Mouse (Mus musculus) spleen, postnatal 0 days (tissue): ENCODE measurements around the gene Ccr10. TPM values are rescaled to one million over a fixed set of nuclear protein-coding genes. Genes with fewer than 3 reads are reported as not detected.

Experiments
- polyA plus RNA-seq: library from polyadenylated mRNA; unstranded; fragments of >200 nt; fragmentation: Nextera tagmentation; extraction: Ambion mirVana; gene quantifications from 2 replicates; pipeline ENCODE4 v1.2.1, GENCODE M21; 2015

Ccr10 gene
- polyA plus RNA-seq = 0.15 and 0.16 TPM in 2 replicates

DNA sequence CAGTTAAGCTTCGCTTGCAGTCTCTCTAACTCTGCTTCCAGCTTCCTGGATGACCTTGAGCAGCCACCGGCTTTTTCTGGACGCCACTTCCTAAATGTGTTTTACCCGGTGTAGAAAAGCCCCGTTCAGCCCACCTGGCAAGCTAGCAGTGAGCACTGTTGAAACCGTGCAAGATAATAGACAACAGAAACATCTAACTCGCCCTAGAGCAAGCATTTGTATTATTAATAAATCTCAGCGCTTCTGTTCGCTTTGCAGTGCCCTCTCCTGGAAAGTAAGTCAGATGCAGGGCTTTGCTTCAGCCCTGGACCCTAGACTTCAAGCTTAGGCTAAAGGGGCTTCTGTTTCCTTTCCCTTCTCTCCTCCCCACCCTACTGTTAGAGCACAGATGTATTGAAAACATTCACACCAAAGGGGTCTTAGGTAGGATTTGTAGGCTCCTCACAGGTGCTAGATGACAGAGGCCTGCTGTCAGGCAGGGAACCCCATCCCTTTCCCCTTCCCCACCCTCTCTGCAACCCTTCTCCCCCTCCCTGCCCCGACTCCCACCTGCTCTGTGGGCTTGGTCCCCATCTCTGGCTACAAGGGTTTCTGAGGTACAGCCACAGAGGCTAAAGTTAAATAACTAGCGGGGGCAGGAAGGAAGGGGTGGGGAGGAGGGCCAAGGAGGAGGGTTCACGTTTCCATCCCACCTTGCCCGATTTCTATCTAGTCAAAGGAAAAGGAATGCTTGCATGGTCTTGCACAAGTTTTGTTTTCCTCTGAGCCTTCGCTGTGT is at the start of gene Ccr10:
Gene Ccr10, minus strand, starts transcription at position 593 of the 778 bp plus-strand sequence.

DNA sequence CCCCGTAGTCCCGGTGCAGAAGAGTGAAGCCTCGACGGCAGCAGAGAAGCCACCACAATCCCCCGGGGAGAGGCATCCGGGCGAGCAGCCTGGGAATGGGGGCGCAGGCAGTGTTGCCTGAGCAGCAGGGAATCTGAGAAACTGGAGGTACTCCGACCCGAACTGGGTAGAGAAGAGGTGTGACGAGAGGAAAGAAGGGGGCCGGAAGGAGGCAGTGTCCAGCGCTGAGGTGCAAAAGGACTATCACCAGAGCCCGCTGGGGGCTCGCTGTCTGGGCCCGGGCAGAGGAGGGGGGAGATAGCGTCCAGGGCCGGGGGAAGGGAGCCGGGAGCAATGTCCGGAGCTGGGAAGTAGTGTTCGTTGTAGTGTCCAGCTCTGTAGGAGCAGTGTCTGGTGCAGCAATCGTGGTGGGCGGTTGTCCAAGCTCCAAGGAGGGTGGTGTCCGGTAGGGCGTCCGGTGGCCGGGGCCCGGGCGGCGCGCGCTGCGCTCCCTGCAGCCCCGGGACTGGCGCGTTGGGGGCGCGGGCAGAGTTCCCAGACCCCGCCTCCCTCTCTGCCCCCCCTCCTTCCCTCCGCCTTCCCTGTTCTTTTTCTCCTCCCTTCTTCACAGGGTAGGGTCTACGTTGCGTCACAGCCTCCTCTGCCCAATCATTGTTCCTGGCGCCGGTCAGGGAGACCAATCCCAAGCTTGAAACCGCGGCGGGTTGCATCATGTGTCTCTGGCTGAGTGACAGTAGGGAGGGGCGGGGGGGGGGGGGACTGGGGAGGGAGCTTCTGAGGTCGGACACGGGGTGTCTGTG is 4.2 kb downstream of the Ccr10 start, which contains the start of gene Plekhh3:
Gene Plekhh3, minus strand, starts transcription at position 541 of the 800 bp plus-strand sequence.

DNA sequence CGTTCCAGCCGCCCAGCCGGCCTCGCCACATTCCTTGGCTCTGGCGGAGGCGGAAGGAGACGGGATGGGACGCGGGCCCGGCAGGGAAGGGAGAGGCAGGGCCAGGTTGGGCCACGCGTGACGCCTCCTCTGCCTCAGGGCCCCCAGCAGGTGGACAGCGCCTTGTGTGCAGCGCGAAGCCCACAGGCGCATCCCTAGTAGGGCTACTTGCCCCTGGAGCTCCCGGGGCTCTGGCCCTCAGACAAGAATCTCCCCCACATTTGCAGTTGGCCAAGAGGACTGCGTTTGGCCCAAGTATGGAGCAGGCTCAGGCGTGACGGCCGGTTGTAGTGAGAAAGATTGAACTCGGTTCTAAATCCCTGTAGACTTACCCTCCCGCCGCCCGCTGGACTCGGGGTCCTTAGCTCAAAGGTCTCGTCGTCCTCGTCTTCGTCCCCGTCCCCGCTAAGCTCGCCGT is 4.9 kb downstream of the Ccr10 start, which contains the start of gene Cntnap1:
Gene Cntnap1, plus strand, starts transcription at position 170 of the 457 bp plus-strand sequence.

DNA sequence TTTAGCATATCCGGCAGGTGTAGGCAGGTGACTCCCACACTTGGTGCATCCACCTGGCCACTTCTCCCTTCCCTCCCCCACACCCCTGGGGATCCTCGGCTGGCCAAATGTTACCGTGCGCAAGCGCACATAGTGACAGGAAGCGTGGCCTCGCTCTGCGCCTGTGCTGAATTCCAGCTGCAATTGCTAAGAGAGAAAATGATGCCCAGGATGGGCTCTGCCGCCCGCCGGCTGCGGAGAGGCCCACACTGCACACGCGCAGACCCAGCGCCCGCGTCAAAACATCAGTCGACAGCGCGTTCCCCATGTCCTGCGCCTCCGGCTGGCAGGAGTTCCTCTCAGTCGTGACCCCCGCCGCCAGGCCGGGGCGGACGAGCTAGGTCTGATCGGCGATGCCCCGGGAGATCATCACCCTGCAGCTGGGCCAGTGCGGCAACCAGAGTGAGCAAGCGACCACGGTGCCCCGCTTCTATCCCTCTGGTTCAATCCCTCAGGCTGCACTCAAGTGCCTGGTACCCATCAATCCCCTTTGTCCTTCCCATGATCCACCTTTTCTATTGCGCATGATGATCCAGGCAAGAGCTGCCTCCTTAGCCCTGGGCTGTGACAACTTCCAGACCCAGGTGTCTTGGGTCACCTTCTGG is 19.4 kb downstream of the Ccr10 start, which contains the start of gene Tubg2:
Gene Tubg2, plus strand, starts transcription at position 180 of the 644 bp plus-strand sequence.

Other genes starting within 250 kb of the Ccr10 start
- 34.4 and 39.7 TPM in 2 replicates for gene Stat3, start 235.9 kb downstream of the Ccr10 start, polyA plus RNA-seq
- gene Cavin1, start 204.6 kb downstream of the Ccr10 start, polyA plus RNA-seq = 119 and 141 TPM in 2 replicates
- 47.9 and 54.7 TPM in 2 replicates for gene Atp6v0a1, start 166.0 kb downstream of the Ccr10 start, polyA plus RNA-seq
- gene Naglu, start 105.4 kb downstream of the Ccr10 start, polyA plus RNA-seq = 7.7 and 10.1 TPM in 2 replicates
- 0.38 and 0.65 TPM in 2 replicates for gene Hsd17b1, start 97.0 kb downstream of the Ccr10 start, polyA plus RNA-seq
- gene Coasy, start 92.9 kb downstream of the Ccr10 start, polyA plus RNA-seq = 19.0 and 20.6 TPM in 2 replicates
- 26.4 and 29.6 TPM in 2 replicates for gene Mlx, start 88.2 kb downstream of the Ccr10 start, polyA plus RNA-seq
- gene Psmc3ip, start 80.0 kb downstream of the Ccr10 start, polyA plus RNA-seq = 24.3 and 24.8 TPM in 2 replicates
- gene Retreg3, start 55.5 kb downstream of the Ccr10 start, polyA plus RNA-seq = 11.8 and 12.3 TPM in 2 replicates
- gene Tubg1, start 55.5 kb downstream of the Ccr10 start, polyA plus RNA-seq = 33.1 and 39.4 TPM in 2 replicates
- gene Tubg2, start 19.5 kb downstream of the Ccr10 start, polyA plus RNA-seq = 0.66 and 1.2 TPM in 2 replicates
- 0.18 and 0.65 TPM in 2 replicates for gene Cntnap1, start 4.9 kb downstream of the Ccr10 start, polyA plus RNA-seq
- 2.9 and 4.0 TPM in 2 replicates for gene Plekhh3, start 4.1 kb downstream of the Ccr10 start, polyA plus RNA-seq
- 9.0 and 10.7 TPM in 2 replicates for gene Ezh1, start 51.0 kb upstream of the Ccr10 start, polyA plus RNA-seq
- gene Ramp2, start 70.6 kb upstream of the Ccr10 start, polyA plus RNA-seq = 77.1 and 98.8 TPM in 2 replicates
- 92.3 and 92.9 TPM in 2 replicates for gene Vps25, start 78.3 kb upstream of the Ccr10 start, polyA plus RNA-seq
- 4.0 and 5.7 TPM in 2 replicates for gene Wnk4, start 85.1 kb upstream of the Ccr10 start, polyA plus RNA-seq
- 0.61 and 0.88 TPM in 2 replicates for gene Cntd1, start 103.6 kb upstream of the Ccr10 start, polyA plus RNA-seq
- 103 and 105 TPM in 2 replicates for gene Coa3, start 103.7 kb upstream of the Ccr10 start, polyA plus RNA-seq
- gene Becn1, start 126.8 kb upstream of the Ccr10 start, polyA plus RNA-seq = 104 and 112 TPM in 2 replicates
- 134 and 137 TPM in 2 replicates for gene Psme3, start 140.8 kb upstream of the Ccr10 start, polyA plus RNA-seq
- gene Aoc2, start 149.6 kb upstream of the Ccr10 start, polyA plus RNA-seq = 1.8 and 2.0 TPM in 2 replicates
- gene Aoc3, start 155.2 kb upstream of the Ccr10 start, polyA plus RNA-seq = 0.78 and 0.86 TPM in 2 replicates
- gene G6pc, start 192.1 kb upstream of the Ccr10 start, polyA plus RNA-seq = 0.06 TPM in 1 of 2 replicates, not detected in the other
- 43.7 and 47.7 TPM in 2 replicates for gene Aarsd1, start 242.2 kb upstream of the Ccr10 start, polyA plus RNA-seq
- gene Gm27029, start 249.4 kb upstream of the Ccr10 start, polyA plus RNA-seq = 2.0 and 2.8 TPM in 2 replicates
- gene Rundc1, start 249.6 kb upstream of the Ccr10 start, polyA plus RNA-seq = 6.6 and 7.2 TPM in 2 replicates
- 2.0 and 2.4 TPM in 2 replicates for gene Ptges3l, start 249.9 kb upstream of the Ccr10 start, polyA plus RNA-seq